Mouse (Mus musculus) gastrocnemius, adult 8-10 months (tissue): ENCODE data around the gene L1cam. TPM values are rescaled to one million over a fixed set of nuclear protein-coding genes. Genes with fewer than 3 reads are reported as not detected.

Source experiments
- DNase-seq, 2 experiments: peaks; one replicate each; pipeline ENCODE4 v3.0.0; 2022; ENCODE audit warnings: low spot score in 2 of 2
- total RNA-seq, 4 experiments: library from RNA; stranded (reverse); gene quantifications; 2 replicates each; pipeline ENCODE4 v1.2.4; 2022

Gene L1cam
- total RNA-seq, result 1 to 10 TPM; 1.7 to 3.1 (median 2.6) TPM

GRCm38 (mm10) chrX:73895719-73896118 lies at the start of gene L1cam:
Gene L1cam, minus strand, starts transcription at chrX:73896105.
- DNase-seq, result peak in 1 of 2 experiments; percentile 22

GRCm38 (mm10) chrX:73942294-73942693 lies 46.4 kb upstream of the L1cam start:
- DNase-seq, result no peak

GRCm38 (mm10) chrX:73941860-73942259 lies 46.0 kb upstream of the L1cam start:
- DNase-seq, result no peak

- DNase-seq, result no peak
Observed at GRCm38 (mm10) chrX:73931871-73932270, 36.0 kb upstream of the L1cam start.

GRCm38 (mm10) chrX:73930402-73931062 lies 34.6 kb upstream of the L1cam start, which contains the start of gene Renbp:
Gene Renbp, minus strand, starts transcription at chrX:73930850.
- peak; percentile 21 to 50 for DNase-seq

GRCm38 (mm10) chrX:73922550-73922882 lies 26.6 kb upstream of the L1cam start:
- no peak for DNase-seq

- DNase-seq, result peak; percentile 71 to 81
Observed at GRCm38 (mm10) chrX:73921823-73922549, 26.1 kb upstream of the L1cam start, which contains the start of the genes Arhgap4 and Naa10. Gene Arhgap4, minus strand, starts transcription at chrX:73921870. Gene Naa10, minus strand, starts transcription at chrX:73921944.

- no peak for DNase-seq
Observed at GRCm38 (mm10) chrX:73921285-73921822, 25.4 kb upstream of the L1cam start.

GRCm38 (mm10) chrX:73918631-73919030 lies 22.7 kb upstream of the L1cam start:
- DNase-seq, result no peak

GRCm38 (mm10) chrX:73916945-73917344 lies 21.0 kb upstream of the L1cam start:
- DNase-seq, result no peak

GRCm38 (mm10) chrX:73914827-73915703 lies 19.2 kb upstream of the L1cam start:
- peak; percentile 77 to 83 for DNase-seq

GRCm38 (mm10) chrX:73911588-73911987 lies 15.7 kb upstream of the L1cam start:
- no peak for DNase-seq

- no peak for DNase-seq
Observed at GRCm38 (mm10) chrX:73911156-73911555, 15.3 kb upstream of the L1cam start.

- no peak for DNase-seq
Observed at GRCm38 (mm10) chrX:73910451-73910850, 14.5 kb upstream of the L1cam start.

GRCm38 (mm10) chrX:73910049-73910448 lies 14.1 kb upstream of the L1cam start:
- DNase-seq, result no peak

GRCm38 (mm10) chrX:73897959-73898358 lies 2.1 kb upstream of the L1cam start:
- DNase-seq, result no peak

- DNase-seq, result no peak
Observed at GRCm38 (mm10) chrX:73892833-73893232, 3.1 kb downstream of the L1cam start.

GRCm38 (mm10) chrX:73891551-73892152 lies 4.3 kb downstream of the L1cam start, which contains the start of gene Avpr2:
Gene Avpr2, plus strand, starts transcription at chrX:73892102.
- no peak for DNase-seq

- DNase-seq, result no peak
Observed at GRCm38 (mm10) chrX:73881463-73881862, 14.4 kb downstream of the L1cam start.

- no peak for DNase-seq
Observed at GRCm38 (mm10) chrX:73881036-73881427, 14.9 kb downstream of the L1cam start.
